Mouse (Mus musculus) E14TG2a.4 (cell line): ENCODE measurements around the gene Pgpep1l.

ENCODE experiments used
- H3K27me3 ChIP-seq: 2 replicates; pipeline ENCODE4 v1.6.1; 2014; ENCODE audit warnings: low read length, control low read depth; ENCODE audit not compliant: insufficient read depth
- H3K36me3 ChIP-seq: 2 replicates; pipeline ENCODE4 v1.6.1; 2014; ENCODE audit warnings: low read length, control low read depth; ENCODE audit not compliant: insufficient read depth
- H3K4me1 ChIP-seq: replicated peaks from 2 replicates; pipeline ENCODE4 v1.6.1; 2014; ENCODE audit warnings: low read depth, low read length, control low read depth
- H3K4me3 ChIP-seq: replicated peaks from 2 replicates; pipeline ENCODE4 v1.5.1; 2014; ENCODE audit warnings: mild to moderate bottlenecking, low read length
- H3K9me3 ChIP-seq: 2 replicates; pipeline ENCODE4 v1.6.1; 2014; ENCODE audit warnings: low read length, control low read depth
- CTCF ChIP-seq: conservative IDR thresholded peaks from 2 replicates; pipeline ENCODE4 v1.5.1; 2014; ENCODE audit warnings: low read length
- NANOG ChIP-seq: IDR thresholded peaks from 2 replicates; pipeline ENCODE4 v1.6.1; 2014; ENCODE audit warnings: borderline replicate concordance, low read length, mixed read lengths
- POU5F1 ChIP-seq: IDR thresholded peaks from 2 replicates; pipeline ENCODE4 v1.6.1; 2014; ENCODE audit warnings: low read length, borderline replicate concordance

Gene Pgpep1l

GRCm38 (mm10) chr7:68210417-68210816, 53.6 kb downstream of the Pgpep1l start:
- TF ChIP-seq CTCF, result no peak
- TF ChIP-seq POU5F1, result no peak
- TF ChIP-seq NANOG, result no peak
- Histone ChIP-seq H3K27me3 (peaks cover 3% of the 10 kb centered on the region; the same call in 1 of the 2 replicates), H3K9me3 (peaks cover 6% of the 10 kb centered on the region; the same call in 1 of the 2 replicates), H3K36me3 (peaks cover 40% of the 10 kb centered on the region), H3K4me1 (peaks cover 13% of the 10 kb centered on the region), H3K4me3 (no peak overlapping the region)

GRCm38 (mm10) chr7:68209039-68209438, 55.0 kb downstream of the Pgpep1l start:
- TF ChIP-seq CTCF, result no peak
- no peak for TF ChIP-seq POU5F1
- no peak for TF ChIP-seq NANOG
- H3K27me3 ChIP-seq, result no peaks in the 10 kb centered on the region

GRCm38 (mm10) chr7:68205776-68206427, 58.1 kb downstream of the Pgpep1l start:
- no peaks in the 10 kb centered on the region for H3K27me3 ChIP-seq
- TF ChIP-seq POU5F1 (no peak), CTCF (no peak), NANOG (no peak)
- H3K9me3 ChIP-seq, result peaks cover 6% of the 10 kb centered on the region; the same call in 1 of the 2 replicates
- no peak overlapping the region for H3K4me3 ChIP-seq
- peaks cover 10% of the 10 kb centered on the region; the same call in 1 of the 2 replicates for H3K4me1 ChIP-seq
- peaks cover 18% of the 10 kb centered on the region for H3K36me3 ChIP-seq

More at GRCm38 (mm10) chr7:68209039-68209438, 55.0 kb downstream of the Pgpep1l start:
- no peak overlapping the region for H3K4me3 ChIP-seq
- peaks cover 6% of the 10 kb centered on the region; the same call in 1 of the 2 replicates for H3K9me3 ChIP-seq
- peaks cover 30% of the 10 kb centered on the region for H3K36me3 ChIP-seq
- peaks cover 12% of the 10 kb centered on the region for H3K4me1 ChIP-seq

- TF ChIP-seq NANOG (no peak), CTCF (no peak), POU5F1 (no peak)
- Histone ChIP-seq H3K9me3 (no peaks in the 10 kb centered on the region), H3K36me3 (peaks cover 19% of the 10 kb centered on the region), H3K4me3 (no peak overlapping the region), H3K27me3 (no peaks in the 10 kb centered on the region), H3K4me1 (peaks cover 7% of the 10 kb centered on the region; the same call in 1 of the 2 replicates)
Measured at GRCm38 (mm10) chr7:68199609-68200008, 64.4 kb downstream of the Pgpep1l start.

GRCm38 (mm10) chr7:68193958-68194695, 69.9 kb downstream of the Pgpep1l start:
- TF ChIP-seq NANOG, result no peak
- TF ChIP-seq POU5F1, result no peak
- TF ChIP-seq CTCF, result no peak
- H3K4me1 ChIP-seq, result no peaks in the 10 kb centered on the region
- no peaks in the 10 kb centered on the region for H3K9me3 ChIP-seq
- H3K27me3 ChIP-seq, result no peaks in the 10 kb centered on the region
- peaks cover 48% of the 10 kb centered on the region for H3K36me3 ChIP-seq
- H3K4me3 ChIP-seq, result no peak overlapping the region

GRCm38 (mm10) chr7:68189691-68190456, 74.2 kb downstream of the Pgpep1l start:
- no peaks in the 10 kb centered on the region for H3K4me1 ChIP-seq
- peaks cover 49% of the 10 kb centered on the region for H3K36me3 ChIP-seq
- no peaks in the 10 kb centered on the region for H3K9me3 ChIP-seq
- TF ChIP-seq NANOG (no peak), CTCF (no peak), POU5F1 (no peak)
- H3K27me3 ChIP-seq, result no peaks in the 10 kb centered on the region
- no peak overlapping the region for H3K4me3 ChIP-seq

GRCm38 (mm10) chr7:68189211-68189610, 74.8 kb downstream of the Pgpep1l start:
- Histone ChIP-seq H3K4me1 (no peaks in the 10 kb centered on the region), H3K36me3 (peaks cover 44% of the 10 kb centered on the region), H3K4me3 (no peak overlapping the region), H3K27me3 (no peaks in the 10 kb centered on the region), H3K9me3 (no peaks in the 10 kb centered on the region)
- TF ChIP-seq CTCF, result no peak
- no peak for TF ChIP-seq POU5F1
- TF ChIP-seq NANOG, result no peak
